ENCODE assay signal across 24 mouse cellular contexts in the genomic region with DNA sequence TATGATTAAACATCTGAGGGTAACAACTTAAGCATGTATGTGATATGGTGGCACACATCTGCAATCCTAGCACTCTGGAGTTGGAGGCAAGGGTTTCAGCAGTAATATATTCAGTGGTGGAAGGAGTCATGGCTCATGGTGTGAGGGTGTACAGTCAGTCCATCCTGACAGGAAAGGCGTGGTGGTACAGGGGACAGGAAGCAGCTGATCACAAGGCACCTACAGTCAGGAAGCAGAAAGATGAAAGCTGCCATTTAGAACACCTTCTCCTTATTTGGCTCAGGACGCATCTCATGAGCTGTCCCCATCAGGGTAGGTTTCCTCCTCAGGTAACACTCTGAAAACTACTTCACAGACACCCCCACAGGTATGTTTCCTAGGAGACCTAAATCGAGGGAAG. TPM values are rescaled to one million over a fixed set of nuclear protein-coding genes. Genes with fewer than 3 reads are reported as not detected.
DNase-seq lines count a peak whose midpoint lies in the region; ATAC-seq and TF ChIP-seq lines count a peak whose summit lies in the region.
"Had no signal": no experiment of that assay in that cellular context is flagged by ENCODE, and none has a peak within 500 bp of the region (broad histone marks: within the 10 kb centered on the region; RNA-seq: fewer than 3 reads in every experiment).

No protein-coding gene starts in this region.

- H3K27me3 ChIP-seq in thymus, adult 2 months (ENCODE audit: control insufficient read depth, insufficient read depth, low read length): no peaks in the 10 kb centered on the region
- H3K27me3 ChIP-seq in hindbrain, embryonic 10.5 days (ENCODE audit: insufficient read depth, poor library complexity, severe bottlenecking): no peaks in the 10 kb centered on the region
- H3K27me3 ChIP-seq: embryonic facial prominence, embryonic 12.5 days; hindbrain, embryonic 12.5 days; intestine, embryonic 15.5 days; limb, embryonic 13.5 days; liver, embryonic 13.5 days; midbrain, embryonic 12.5 days; neural tube, embryonic 15.5 days had no signal

- WGBS in thymus, adult 2 months: 20% methylated on average over 3 of the region's 3 CpGs
- WGBS in hindbrain, embryonic 10.5 days: 93% methylated on average over 3 of the region's 3 CpGs

- ATAC-seq in granulocyte monocyte progenitor cell, adult 5-6 weeks (replicated peaks; ENCODE audit: poor library complexity, severe bottlenecking): peak; percentile 10; the same call in 1 of the 2 replicates
- ATAC-seq: forebrain, embryonic 14.5 days; intestine, embryonic 15.5 days had no signal

- no peak overlapping the region for H3K4me3 ChIP-seq in thymus, adult 2 months (ENCODE audit: control insufficient read depth, insufficient read depth, low read length)
- no peak overlapping the region for H3K4me3 ChIP-seq in hindbrain, embryonic 10.5 days
- no peak overlapping the region for H3K4me3 ChIP-seq in gastrocnemius, adult 2 months
- H3K4me3 ChIP-seq in layer of hippocampus, adult 2 months: no peak overlapping the region
- H3K4me3 ChIP-seq: embryonic facial prominence, embryonic 12.5 days; erythroblast, embryonic 14.5 days; heart, embryonic 10.5 days; hindbrain, embryonic 12.5 days; intestine, embryonic 15.5 days; limb, embryonic 13.5 days; liver, embryonic 13.5 days; midbrain, embryonic 12.5 days; neural tube, embryonic 15.5 days had no signal

- no peak for TF ChIP-seq POLR2A in thymus, adult 2 months (IDR thresholded peaks at IDR 0.05; ENCODE audit: control insufficient read depth, extremely low read depth, insufficient read depth, low read length, poor library complexity)

- intact Hi-C loops in gastrocnemius, adult 2 months (cut with DNase I): no loop called here

- DNase-seq in thymus, adult 2 months: peak; percentile 13
- no peak for DNase-seq in thymus, postnatal 4 days
- peak; percentile 65 for DNase-seq in naive thymus-derived CD4-positive, alpha-beta T cell, adult 2 months (ENCODE audit: low read depth)
- no peak for DNase-seq in hindbrain, embryonic 10.5 days (ENCODE audit: low spot score)
- DNase-seq in gastrocnemius, adult 2 months: no peak
- DNase-seq in layer of hippocampus, adult 2 months (ENCODE audit: low spot score in 2 of 2): no peak
- DNase-seq: adrenal gland, postnatal 10 days; cerebellum, adult 9-11 months; gastrocnemius, postnatal 25 days; heart, postnatal 10 days; kidney, postnatal 4 days; liver, embryonic 13.5 days; lung, embryonic 14.5 days; right cerebral cortex, postnatal 14 days had no signal

- peak overlapping the region; percentile 47 for H3K27ac ChIP-seq in thymus, adult 2 months (ENCODE audit: control insufficient read depth, insufficient read depth, low read length)
- H3K27ac ChIP-seq in hindbrain, embryonic 10.5 days: no peak overlapping the region
- H3K27ac ChIP-seq in gastrocnemius, adult 2 months: no peak overlapping the region
- no peak overlapping the region for H3K27ac ChIP-seq in layer of hippocampus, adult 2 months
- H3K27ac ChIP-seq: embryonic facial prominence, embryonic 12.5 days; heart, embryonic 10.5 days; hindbrain, embryonic 12.5 days; intestine, embryonic 15.5 days; limb, embryonic 13.5 days; liver, embryonic 13.5 days; midbrain, embryonic 12.5 days; neural tube, embryonic 15.5 days had no signal

- TF ChIP-seq CTCF in thymus, adult 2 months (IDR thresholded peaks at IDR 0.05; ENCODE audit: borderline replicate concordance, control insufficient read depth, extremely low read depth, insufficient read depth, low read length, poor library complexity): no peak
- no peak for TF ChIP-seq CTCF in gastrocnemius, adult 2 months (IDR thresholded peaks at IDR 0.05)
- TF ChIP-seq CTCF in layer of hippocampus, adult 2 months (conservative IDR thresholded peaks at IDR 0.05): no peak

- no peaks in the 10 kb centered on the region; the same call in 1 of the 2 replicates for H3K36me3 ChIP-seq in thymus, adult 2 months (ENCODE audit: control insufficient read depth, insufficient read depth, low read length)
- no peaks in the 10 kb centered on the region for H3K36me3 ChIP-seq in hindbrain, embryonic 10.5 days
- H3K36me3 ChIP-seq: embryonic facial prominence, embryonic 12.5 days; hindbrain, embryonic 12.5 days; intestine, embryonic 15.5 days; limb, embryonic 13.5 days; liver, embryonic 13.5 days; midbrain, embryonic 12.5 days; neural tube, embryonic 15.5 days had no signal

- no peaks in the 10 kb centered on the region for H3K9me3 ChIP-seq in hindbrain, embryonic 10.5 days
- H3K9me3 ChIP-seq: embryonic facial prominence, embryonic 12.5 days; heart, embryonic 10.5 days; hindbrain, embryonic 12.5 days; intestine, embryonic 15.5 days; limb, embryonic 13.5 days; liver, embryonic 13.5 days; midbrain, embryonic 12.5 days; neural tube, embryonic 15.5 days had no signal

- H3K4me1 ChIP-seq in thymus, adult 2 months (replicated peaks; ENCODE audit: control insufficient read depth, insufficient read depth, low read length): peaks cover 28% of the 10 kb centered on the region
- H3K4me1 ChIP-seq in hindbrain, embryonic 10.5 days (replicated peaks): peaks cover 10% of the 10 kb centered on the region
- H3K4me1 ChIP-seq: embryonic facial prominence, embryonic 12.5 days; intestine, embryonic 15.5 days had no signal

RNA-seq across cellular contexts. Expression of a gene that starts 4.0 kb away (rescaled TPM):
- 12.3 and 21.6 TPM in 2 replicates for polyA plus RNA-seq in thymus, adult 2 months (2012; rRNA removed)
- 49.6 and 64.2 TPM in 2 replicates for total RNA-seq in granulocyte monocyte progenitor cell, adult 5-6 weeks (2014; fragmentation: Nextera tagmentation)
- 64.1 and 102 TPM in 2 replicates for total RNA-seq in granulocyte monocyte progenitor cell, adult 5-6 weeks (2017)
- 101 and 113 TPM in 2 replicates for polyA plus RNA-seq in hindbrain, embryonic 10.5 days (2016; fragmentation: Nextera tagmentation; extraction: Ambion mirVana)
- total RNA-seq in gastrocnemius, adult 2 months (2021): 100 to 1,000 TPM; 123 to 152 TPM
- 10 to 100 TPM; 60.2 to 68.3 TPM for total RNA-seq in layer of hippocampus, adult 2 months (2021)

RNA-seq across cellular contexts. Expression of a gene that starts 33.1 kb away (rescaled TPM):
- polyA plus RNA-seq in thymus, adult 2 months (2012; rRNA removed): 48.6 and 64.6 TPM in 2 replicates
- total RNA-seq in granulocyte monocyte progenitor cell, adult 5-6 weeks (2014; fragmentation: Nextera tagmentation): 6.5 and 9.5 TPM in 2 replicates
- 19.0 and 26.5 TPM in 2 replicates for total RNA-seq in granulocyte monocyte progenitor cell, adult 5-6 weeks (2017)
- polyA plus RNA-seq in hindbrain, embryonic 10.5 days (2016; fragmentation: Nextera tagmentation; extraction: Ambion mirVana): 0.09 and 0.18 TPM in 2 replicates
- under 1 TPM in 1 of 2 experiments, not detected in 1; 0.22 TPM for total RNA-seq in gastrocnemius, adult 2 months (2021)
- total RNA-seq in layer of hippocampus, adult 2 months (2021): under 1 TPM in 1 of 2 experiments, not detected in 1; 0.37 TPM

Comparison
In these comparisons a context has a peak if more than half of its experiments do, and no peak if none do; other contexts are left out.
1. DNase-seq: peak in thymus, adult 2 months (single experiment) and naive thymus-derived CD4-positive, alpha-beta T cell, adult 2 months (single experiment); none in thymus, postnatal 4 days (single experiment), hindbrain, embryonic 10.5 days (single experiment), gastrocnemius, adult 2 months (single experiment) and layer of hippocampus, adult 2 months (0 of 2).
2. RNA of a gene that starts 33.1 kb away (total RNA-seq): 6.5 to 26.5 TPM in granulocyte monocyte progenitor cell, adult 5-6 weeks; 0.37 TPM in layer of hippocampus, adult 2 months and 0.22 TPM in gastrocnemius, adult 2 months; every median in the first group is over 4 times any median in the second.